ENCODE assay signal across 21 mouse cellular contexts in genomic region chr6:111917248-111917721, GRCm38 (mm10).
DNase-seq lines count a peak whose midpoint lies in the region; ATAC-seq and TF ChIP-seq lines count a peak whose summit lies in the region.
"Had no signal": no experiment of that assay in that cellular context is flagged by ENCODE, and none has a peak within 500 bp of the region (broad histone marks: within the 10 kb centered on the region; RNA-seq: fewer than 3 reads in every experiment).

No protein-coding gene starts in this region.

- H3K4me3 ChIP-seq in kidney, adult 2 months (ENCODE audit: insufficient read depth, low read depth, low read length): no peak overlapping the region
- H3K4me3 ChIP-seq in stomach, embryonic 14.5 days (ENCODE audit: low read depth, low read length): no peak overlapping the region
- H3K4me3 ChIP-seq in stomach, postnatal 0 days (ENCODE audit: low read depth, low read length): no peak overlapping the region
- H3K4me3 ChIP-seq in stomach, embryonic 16.5 days (replicated peaks; ENCODE audit: low read length): no peak overlapping the region
- H3K4me3 ChIP-seq: embryonic facial prominence, embryonic 15.5 days; gastrocnemius, adult 2 months; heart, embryonic 10.5 days; limb, embryonic 12.5 days; liver, embryonic 12.5 days; midbrain, embryonic 15.5 days; neural tube, embryonic 12.5 days had no signal

- TF ChIP-seq CTCF in kidney, adult 2 months (conservative IDR thresholded peaks at IDR 0.05; ENCODE audit: insufficient read depth, insufficient read length, low read depth, low read length): no peak
- no peak for TF ChIP-seq CTCF in stomach, postnatal 0 days (IDR thresholded peaks at IDR 0.05; ENCODE audit: low read depth)

- no peak for ATAC-seq in stomach, embryonic 14.5 days (ENCODE audit: insufficient number of reproducible peaks, insufficient read depth, low FRiP score, low read depth)
- ATAC-seq in stomach, postnatal 0 days (ENCODE audit: low FRiP score, low TSS enrichment): no peak
- no peak for ATAC-seq in stomach, embryonic 16.5 days (ENCODE audit: insufficient read depth, low FRiP score)
- no peak for ATAC-seq in cerebellum, adult (ENCODE audit: insufficient number of reproducible peaks, low FRiP score, low TSS enrichment)
- ATAC-seq: forebrain, embryonic 14.5 days; hindbrain, embryonic 16.5 days; intestine, postnatal 0 days; liver, embryonic 12.5 days; midbrain, embryonic 15.5 days had no signal

- peak; percentile 23 for DNase-seq in kidney, adult 2 months
- no peak for DNase-seq in kidney, adult 18-20 months
- no peak for DNase-seq in stomach, postnatal 0 days (ENCODE audit: low spot score)
- DNase-seq in kidney, postnatal 4 days: peak; percentile 11 to 37
- no peak for DNase-seq in embryo, embryonic 9.5 days (ENCODE audit: extremely low spot score)
- DNase-seq: cerebellum, adult 18-20 months; cerebellum, postnatal 14 days; gastrocnemius, adult 2 months had no signal

- H3K9ac ChIP-seq in stomach, embryonic 14.5 days (replicated peaks; ENCODE audit: low read depth, low read length): no peak overlapping the region
- H3K9ac ChIP-seq in stomach, postnatal 0 days (ENCODE audit: low read length): no peak overlapping the region
- H3K9ac ChIP-seq in stomach, embryonic 16.5 days (ENCODE audit: low read length): no peak overlapping the region
- H3K9ac ChIP-seq: embryonic facial prominence, embryonic 15.5 days; limb, embryonic 12.5 days; liver, embryonic 12.5 days; midbrain, embryonic 15.5 days; neural tube, embryonic 12.5 days had no signal

- H3K27ac ChIP-seq in kidney, adult 2 months (ENCODE audit: insufficient read depth, low read depth, low read length): no peak overlapping the region
- H3K27ac ChIP-seq in stomach, embryonic 14.5 days (ENCODE audit: low read length): peak overlapping the region; percentile 33; the same call in 1 of the 2 replicates
- H3K27ac ChIP-seq in stomach, postnatal 0 days (replicated peaks): no peak overlapping the region
- H3K27ac ChIP-seq in stomach, embryonic 16.5 days (ENCODE audit: low read length): peak overlapping the region; percentile 57; the same call in 1 of the 2 replicates
- H3K27ac ChIP-seq: embryonic facial prominence, embryonic 15.5 days; gastrocnemius, adult 2 months; heart, embryonic 10.5 days; limb, embryonic 12.5 days; liver, embryonic 12.5 days; macrophage; midbrain, embryonic 15.5 days; neural tube, embryonic 12.5 days had no signal

- no peaks in the 10 kb centered on the region for H3K4me1 ChIP-seq in kidney, adult 2 months (ENCODE audit: control insufficient read depth, insufficient read depth, low read length)
- H3K4me1 ChIP-seq in stomach, embryonic 14.5 days (ENCODE audit: control insufficient read depth, insufficient read depth, low read length): 0 out of 2 replicates have a peak, but pooled peaks cover 2% of the 10 kb centered on the region
- H3K4me1 ChIP-seq in stomach, postnatal 0 days (replicated peaks; ENCODE audit: control insufficient read depth, insufficient read depth): no peaks in the 10 kb centered on the region
- no peaks in the 10 kb centered on the region for H3K4me1 ChIP-seq in stomach, embryonic 16.5 days (ENCODE audit: control insufficient read depth, insufficient read depth, low read length)
- H3K4me1 ChIP-seq: embryonic facial prominence, embryonic 15.5 days; heart, embryonic 10.5 days; limb, embryonic 12.5 days; liver, embryonic 12.5 days had no signal

- TF ChIP-seq EP300 in stomach, postnatal 0 days (optimal IDR thresholded peaks at IDR 0.05): no peak

- no peaks in the 10 kb centered on the region for H3K9me3 ChIP-seq in stomach, embryonic 14.5 days (ENCODE audit: control insufficient read depth, low read depth, low read length)
- no peaks in the 10 kb centered on the region for H3K9me3 ChIP-seq in stomach, postnatal 0 days (ENCODE audit: control insufficient read depth, low read length)
- H3K9me3 ChIP-seq in stomach, embryonic 16.5 days (replicated peaks; ENCODE audit: control insufficient read depth, low read length): no peaks in the 10 kb centered on the region
- H3K9me3 ChIP-seq: embryonic facial prominence, embryonic 15.5 days; heart, embryonic 10.5 days; limb, embryonic 12.5 days; liver, embryonic 12.5 days; midbrain, embryonic 15.5 days; neural tube, embryonic 12.5 days had no signal

- no peaks in the 10 kb centered on the region for H3K27me3 ChIP-seq in kidney, adult 2 months (replicated peaks; ENCODE audit: control insufficient read depth, insufficient read depth, low read length)
- H3K27me3 ChIP-seq in stomach, embryonic 14.5 days (ENCODE audit: control insufficient read depth, insufficient read depth, low read length): no peaks in the 10 kb centered on the region
- H3K27me3 ChIP-seq in stomach, postnatal 0 days (ENCODE audit: control insufficient read depth, insufficient read depth, low read length): no peaks in the 10 kb centered on the region
- H3K27me3 ChIP-seq in stomach, embryonic 16.5 days (ENCODE audit: control insufficient read depth, insufficient read depth, low read length): no peaks in the 10 kb centered on the region
- H3K27me3 ChIP-seq: embryonic facial prominence, embryonic 15.5 days; limb, embryonic 12.5 days; liver, embryonic 12.5 days; midbrain, embryonic 15.5 days; neural tube, embryonic 12.5 days had no signal

- H3K36me3 ChIP-seq in kidney, adult 2 months (ENCODE audit: control insufficient read depth, insufficient read depth, low read length): no peaks in the 10 kb centered on the region
- H3K36me3 ChIP-seq in stomach, embryonic 14.5 days (ENCODE audit: control insufficient read depth, insufficient read depth, low read length): no peaks in the 10 kb centered on the region
- H3K36me3 ChIP-seq in stomach, postnatal 0 days (ENCODE audit: control insufficient read depth, insufficient read depth, low read length): no peaks in the 10 kb centered on the region
- no peaks in the 10 kb centered on the region for H3K36me3 ChIP-seq in stomach, embryonic 16.5 days (ENCODE audit: control insufficient read depth, insufficient read depth, low read length)
- H3K36me3 ChIP-seq: embryonic facial prominence, embryonic 15.5 days; heart, embryonic 10.5 days; limb, embryonic 12.5 days; liver, embryonic 12.5 days; midbrain, embryonic 15.5 days; neural tube, embryonic 12.5 days had no signal

- 24% methylated on average over 6 of the region's 6 CpGs for WGBS in kidney, adult 2 months
- WGBS in stomach, embryonic 14.5 days: 33% methylated on average over 6 of the region's 6 CpGs
- WGBS in stomach, postnatal 0 days: 45% methylated on average over 6 of the region's 6 CpGs
- 42% methylated on average over 6 of the region's 6 CpGs for WGBS in stomach, embryonic 16.5 days

- no peak for TF ChIP-seq POLR2A in kidney, adult 2 months (IDR thresholded peaks at IDR 0.05; ENCODE audit: low read depth, low read length)

- H3K4me2 ChIP-seq in stomach, embryonic 14.5 days (replicated peaks; ENCODE audit: low read depth, low read length): no peak overlapping the region
- H3K4me2 ChIP-seq in stomach, postnatal 0 days (replicated peaks; ENCODE audit: low read depth): no peak overlapping the region
- H3K4me2 ChIP-seq in stomach, embryonic 16.5 days (ENCODE audit: low read depth, low read length): no peak overlapping the region
- H3K4me2 ChIP-seq: embryonic facial prominence, embryonic 15.5 days; limb, embryonic 12.5 days; liver, embryonic 12.5 days; midbrain, embryonic 15.5 days; neural tube, embryonic 12.5 days had no signal

Comparison
In these comparisons a context has a peak if more than half of its experiments do, and no peak if none do; other contexts are left out.
1. DNase-seq: peak in kidney, adult 2 months (single experiment) and kidney, postnatal 4 days (2 of 2); none in kidney, adult 18-20 months (single experiment), stomach, postnatal 0 days (single experiment) and embryo, embryonic 9.5 days (single experiment).
2. H3K27ac ChIP-seq: peak in stomach, embryonic 14.5 days (single experiment) and stomach, embryonic 16.5 days (single experiment); none in kidney, adult 2 months (single experiment) and stomach, postnatal 0 days (single experiment).